In genomic region chr13:96542901-96543891, GRCm38 (mm10) we compare ENCODE assay signal across 8 mouse cellular contexts. TPM values are rescaled to one million over a fixed set of nuclear protein-coding genes. Genes with fewer than 3 reads are reported as not detected.
DNase-seq lines count a peak whose midpoint lies in the region; ATAC-seq and TF ChIP-seq lines count a peak whose summit lies in the region.

No protein-coding gene starts in this region.

- TF ChIP-seq CTCF in CH12.LX (conservative IDR thresholded peaks at IDR 0.05 in 1 of 2, IDR thresholded peaks at IDR 0.05 in 1 of 2; ENCODE audit: low read depth in 2 of 2, low read length in 2 of 2), result no peak

- TF ChIP-seq RAD21 in CH12.LX (IDR thresholded peaks at IDR 0.05; ENCODE audit: low read depth, low read length), result no peak

- peak overlapping the region; percentile 62 for H3K4me2 ChIP-seq in CH12.LX (ENCODE audit: insufficient read depth, low read depth, poor library complexity, severe bottlenecking)
- peak overlapping the region; percentile 75 for H3K4me2 ChIP-seq in heart, embryonic 12.5 days
- peak overlapping the region; percentile 78 for H3K4me2 ChIP-seq in stomach, embryonic 15.5 days

- H3K27ac ChIP-seq in CH12.LX (ENCODE audit: insufficient read depth, low read depth) (peak overlapping the region; percentile 72), macrophage (peak overlapping the region; percentile 86)
- H3K27ac ChIP-seq in embryonic facial prominence, embryonic 10.5 days (replicated peaks), result peak overlapping the region; percentile 96
- peak overlapping the region; percentile 93 for H3K27ac ChIP-seq in heart, embryonic 12.5 days (ENCODE audit: poor library complexity, severe bottlenecking)
- peak overlapping the region; percentile 91 for H3K27ac ChIP-seq in stomach, embryonic 15.5 days

- WGBS in embryonic facial prominence, embryonic 10.5 days, result under 1% methylated on average over 73 of the region's 73 CpGs
- WGBS in heart, embryonic 12.5 days, result under 1% methylated on average over 73 of the region's 73 CpGs
- WGBS in macrophage (ENCODE audit: missing documents), result 1% methylated on average over 57 of the region's 73 CpGs
- under 1% methylated on average over 71 of the region's 73 CpGs for WGBS in stomach, embryonic 15.5 days

- TF ChIP-seq EP300 in CH12.LX (IDR thresholded peaks at IDR 0.05; ENCODE audit: low read length), result no peak

- peak overlapping the region; percentile 82 to 95 (median 93) for H3K4me3 ChIP-seq in CH12.LX (replicated peaks in 1 of 3; ENCODE audit: low read depth in 2 of 3, low read length in 2 of 3, poor library complexity in 1 of 3)
- H3K4me3 ChIP-seq in embryonic facial prominence, embryonic 10.5 days, result peak overlapping the region; percentile 89
- peak overlapping the region; percentile 91 for H3K4me3 ChIP-seq in heart, embryonic 12.5 days
- H3K4me3 ChIP-seq in macrophage (ENCODE audit: inconsistent target), result peak overlapping the region; percentile 84
- H3K4me3 ChIP-seq in stomach, embryonic 15.5 days (replicated peaks), result peak overlapping the region; percentile 97

- H3K36me3 ChIP-seq in CH12.LX (replicated peaks in 1 of 2; ENCODE audit: control insufficient read depth in 1 of 2, insufficient read depth in 1 of 2, low read length in 1 of 2), result peaks cover 0 to 3% of the 10 kb centered on the region in 2 experiments
- H3K36me3 ChIP-seq in embryonic facial prominence, embryonic 10.5 days (replicated peaks), result no peaks in the 10 kb centered on the region
- H3K36me3 ChIP-seq in heart, embryonic 12.5 days, result no peaks in the 10 kb centered on the region
- H3K36me3 ChIP-seq in macrophage (ENCODE audit: inconsistent target), result no peaks in the 10 kb centered on the region
- no peaks in the 10 kb centered on the region for H3K36me3 ChIP-seq in stomach, embryonic 15.5 days

- TF ChIP-seq POLR2A in CH12.LX (IDR thresholded peaks at IDR 0.05; ENCODE audit: low read depth, low read length), result no peak

- 0 out of 4 replicates have a peak, but pooled peaks cover 0 to 3% of the 10 kb centered on the region in 2 experiments for H3K4me1 ChIP-seq in CH12.LX (ENCODE audit: control insufficient read depth in 1 of 2, insufficient read depth in 2 of 2)
- peaks cover 16% of the 10 kb centered on the region for H3K4me1 ChIP-seq in embryonic facial prominence, embryonic 10.5 days
- H3K4me1 ChIP-seq in heart, embryonic 12.5 days (replicated peaks), result peaks cover 12% of the 10 kb centered on the region
- H3K4me1 ChIP-seq in stomach, embryonic 15.5 days, result no peaks in the 10 kb centered on the region

- dilution Hi-C loops in CH12.LX (cut with MboI; ENCODE audit: extremely low pct_ligation_motif_present, extremely low pct_unique_long_range_greater_than_20kb, low sequenced_read_pairs), result no loop called here

- DNase-seq in embryo, embryonic 10 days (ENCODE audit: low spot score), result peak; percentile 48
- no peak for DNase-seq in embryo, embryonic 9.5 days (ENCODE audit: extremely low spot score)
- peak; percentile 19 for DNase-seq in CH12.LX (ENCODE audit: extremely low read depth)
- no peak for DNase-seq in embryonic facial prominence, embryonic 10.5 days (ENCODE audit: low spot score)
- peak; percentile 63 to 79 for DNase-seq in kidney, postnatal 4 days

- peak overlapping the region; percentile 88 for H3K9ac ChIP-seq in CH12.LX (ENCODE audit: insufficient read depth, low read depth)
- H3K9ac ChIP-seq in heart, embryonic 12.5 days, result peak overlapping the region; percentile 94
- H3K9ac ChIP-seq in stomach, embryonic 15.5 days, result peak overlapping the region; percentile 95

- peak; percentile 74 for ATAC-seq in heart, embryonic 12.5 days (ENCODE audit: insufficient number of reproducible peaks, low FRiP score)
- ATAC-seq in stomach, embryonic 15.5 days (ENCODE audit: insufficient read depth, low FRiP score, low read depth), result peak; percentile 56

- no peaks in the 10 kb centered on the region for H3K27me3 ChIP-seq in CH12.LX (replicated peaks)
- no peaks in the 10 kb centered on the region for H3K27me3 ChIP-seq in embryonic facial prominence, embryonic 10.5 days (replicated peaks; ENCODE audit: low read depth, poor library complexity, severe bottlenecking)
- H3K27me3 ChIP-seq in heart, embryonic 12.5 days (replicated peaks), result no peaks in the 10 kb centered on the region
- no peaks in the 10 kb centered on the region for H3K27me3 ChIP-seq in stomach, embryonic 15.5 days (replicated peaks)

- in situ Hi-C loops in CH12.LX (cut with MboI; ENCODE audit: low pct_ligation_motif_present, low pct_unique_long_range_greater_than_20kb, low sequenced_read_pairs), result no loop called here

- H3K9me3 ChIP-seq in CH12.LX (replicated peaks; ENCODE audit: low read length), result no peaks in the 10 kb centered on the region
- no peaks in the 10 kb centered on the region for H3K9me3 ChIP-seq in embryonic facial prominence, embryonic 10.5 days
- H3K9me3 ChIP-seq in heart, embryonic 12.5 days (replicated peaks), result no peaks in the 10 kb centered on the region
- no peaks in the 10 kb centered on the region for H3K9me3 ChIP-seq in stomach, embryonic 15.5 days

- H3K79me2 ChIP-seq in CH12.LX (replicated peaks; ENCODE audit: control insufficient read depth, extremely low read depth, insufficient read depth, poor library complexity, severe bottlenecking) (peaks cover 34% of the 10 kb centered on the region), macrophage (ENCODE audit: inconsistent target) (peaks cover 95% of the 10 kb centered on the region)

TF ChIP-seq in CH12.LX, 34 proteins besides CTCF, POLR2A, EP300 and RAD21:
- no peak for TF ChIP-seq ZNF384 (IDR thresholded peaks at IDR 0.05; ENCODE audit: low read depth, low read length)
- no peak for TF ChIP-seq ETS1 (conservative IDR thresholded peaks at IDR 0.05; ENCODE audit: low read depth, low read length)
- peak; percentile 63; the same call in 1 of the 2 replicates for TF ChIP-seq UBTF (IDR thresholded peaks at IDR 0.05; ENCODE audit: low read depth, low read length)

RNA-seq across cellular contexts. Expression of gene Col4a3bp, which starts 0.8 kb away (rescaled TPM):
- total RNA-seq in CH12.LX (2012; rRNA removed) (7.0 and 9.6 TPM in 2 replicates), CH12.LX (2014; rRNA removed) (11.9 and 15.9 TPM in 2 replicates)
- polyA plus RNA-seq in CH12.LX (2012; ENCODE audit: insufficient read length, low read depth) (10.8 and 14.8 TPM in 2 replicates), macrophage (2018) (34.6 to 40.1 TPM (median 35.6 TPM) in 3 replicates)
- 6.8 and 7.3 TPM in 2 replicates for polyA plus RNA-seq in embryonic facial prominence, embryonic 10.5 days (2016; fragmentation: Nextera tagmentation; extraction: Ambion mirVana)
- polyA plus RNA-seq in heart, embryonic 12.5 days (2016; fragmentation: Nextera tagmentation; extraction: Ambion mirVana), result 9.0 and 9.7 TPM in 2 replicates
- total RNA-seq in macrophage (2018; cell fraction: chromatin; rRNA removed), result 100 to 1,000 TPM; 145 to 318 (median 210) TPM
- total RNA-seq in macrophage (2018; cell fraction: cytosol; rRNA removed), result 10 to 100 TPM; 37.6 to 68.8 (median 52.4) TPM
- 100 to 1,000 TPM; 104 to 290 (median 162) TPM for total RNA-seq in macrophage (2018; cell fraction: nucleus; rRNA removed)
- 12.6 and 13.8 TPM in 2 replicates for polyA plus RNA-seq in stomach, embryonic 15.5 days (2015; fragmentation: Nextera tagmentation; extraction: Ambion mirVana)

RNA-seq across cellular contexts. Expression of gene Polk, which starts 0.8 kb away (rescaled TPM):
- total RNA-seq in CH12.LX (2012; rRNA removed), result 12.9 and 13.3 TPM in 2 replicates
- 10.4 and 12.7 TPM in 2 replicates for total RNA-seq in CH12.LX (2014; rRNA removed)
- 9.2 and 10.5 TPM in 2 replicates for polyA plus RNA-seq in CH12.LX (2012; ENCODE audit: insufficient read length, low read depth)
- polyA plus RNA-seq in embryonic facial prominence, embryonic 10.5 days (2016; fragmentation: Nextera tagmentation; extraction: Ambion mirVana), result 9.5 and 9.9 TPM in 2 replicates
- 8.6 TPM in 2 replicates for polyA plus RNA-seq in heart, embryonic 12.5 days (2016; fragmentation: Nextera tagmentation; extraction: Ambion mirVana)
- total RNA-seq in macrophage (2018; cell fraction: chromatin; rRNA removed), result 10 to 100 TPM in 19 of 26 experiments, 1 to 10 TPM in 7; 3.7 to 76.2 (median 44.4) TPM
- 10 to 100 TPM in 11 of 26 experiments, 1 to 10 TPM in 15; 1.8 to 13.1 (median 9.8) TPM for total RNA-seq in macrophage (2018; cell fraction: cytosol; rRNA removed)
- 10 to 100 TPM in 17 of 26 experiments, 1 to 10 TPM in 9; 4.6 to 47.1 (median 18.3) TPM for total RNA-seq in macrophage (2018; cell fraction: nucleus; rRNA removed)
- 7.4 to 8.2 TPM (median 7.9 TPM) in 3 replicates for polyA plus RNA-seq in macrophage (2018)
- polyA plus RNA-seq in stomach, embryonic 15.5 days (2015; fragmentation: Nextera tagmentation; extraction: Ambion mirVana), result 10.1 and 10.9 TPM in 2 replicates

RNA-seq across cellular contexts. Expression of gene Gm17622, which starts 52.7 kb away (rescaled TPM):
- total RNA-seq in CH12.LX (2012; rRNA removed) (not detected in 2 replicates), CH12.LX (2014; rRNA removed) (not detected in 2 replicates)
- polyA plus RNA-seq in CH12.LX (2012; ENCODE audit: insufficient read length, low read depth) (not detected in 2 replicates), macrophage (2018) (not detected in 3 replicates)
- polyA plus RNA-seq in embryonic facial prominence, embryonic 10.5 days (2016; fragmentation: Nextera tagmentation; extraction: Ambion mirVana), result not detected in 2 replicates
- polyA plus RNA-seq in heart, embryonic 12.5 days (2016; fragmentation: Nextera tagmentation; extraction: Ambion mirVana), result not detected in 2 replicates
- total RNA-seq in macrophage (2018; cell fraction: chromatin; rRNA removed), result not detected
- not detected for total RNA-seq in macrophage (2018; cell fraction: cytosol; rRNA removed)
- not detected for total RNA-seq in macrophage (2018; cell fraction: nucleus; rRNA removed)
- not detected in 2 replicates for polyA plus RNA-seq in stomach, embryonic 15.5 days (2015; fragmentation: Nextera tagmentation; extraction: Ambion mirVana)

Comparison
In these comparisons a context has a peak if more than half of its experiments do, and no peak if none do; other contexts are left out.
1. DNase-seq: peak in embryo, embryonic 10 days (single experiment), CH12.LX (single experiment) and kidney, postnatal 4 days (2 of 2); none in embryo, embryonic 9.5 days (single experiment) and embryonic facial prominence, embryonic 10.5 days (single experiment).
2. Peak in every context shown above with its lines, with median percentiles within 50 percentile points of each other: H3K27ac ChIP-seq, H3K4me2 ChIP-seq, H3K4me3 ChIP-seq and H3K9ac ChIP-seq.